Mouse (Mus musculus) layer of hippocampus, adult 9-10 months (tissue): ENCODE measurements around the gene Hal.
"Not testable (repeated sequence)": the region's sequence is repeated elsewhere in the genome, so short reads cannot be mapped to it uniquely, and the experiment has no call there.

ENCODE experiments used
- DNase-seq: peaks from one replicate; pipeline ENCODE4 v3.0.0; 2022; ENCODE audit warnings: low spot score

The Hal gene

GRCm38 (mm10) chr10:93517754-93518153, 29.2 kb downstream of the Hal start:
- no peak for DNase-seq

- DNase-seq, result no peak
These were observed 29.6 kb downstream of the Hal start for GRCm38 (mm10) chr10:93518186-93518585.

- no peak for DNase-seq
These were observed 30.1 kb downstream of the Hal start for GRCm38 (mm10) chr10:93518620-93519019.

- no peak for DNase-seq
These were observed 30.6 kb downstream of the Hal start for GRCm38 (mm10) chr10:93519159-93519558.

- DNase-seq, result no peak
These were observed 31.2 kb downstream of the Hal start for GRCm38 (mm10) chr10:93519756-93520155.

GRCm38 (mm10) chr10:93520994-93521393, 32.4 kb downstream of the Hal start:
- no peak for DNase-seq

GRCm38 (mm10) chr10:93525329-93525728, 36.8 kb downstream of the Hal start:
- DNase-seq, result no peak

- DNase-seq, result no peak
These were observed 49.7 kb downstream of the Hal start for GRCm38 (mm10) chr10:93538287-93538686.

GRCm38 (mm10) chr10:93538818-93539217, 50.2 kb downstream of the Hal start:
- no peak for DNase-seq

GRCm38 (mm10) chr10:93539775-93540430, 51.3 kb downstream of the Hal start, which contains the start of gene Amdhd1:
Gene Amdhd1, minus strand, starts transcription at chr10:93540033.
- DNase-seq, result no peak

GRCm38 (mm10) chr10:93540431-93541210, 52.1 kb downstream of the Hal start, which contains the start of gene Ccdc38:
Gene Ccdc38, plus strand, starts transcription at chr10:93540632.
- no peak for DNase-seq

GRCm38 (mm10) chr10:93541585-93541984, 53.0 kb downstream of the Hal start:
- no peak for DNase-seq

- DNase-seq, result no peak
These were observed 53.8 kb downstream of the Hal start for GRCm38 (mm10) chr10:93542356-93542755.

GRCm38 (mm10) chr10:93543176-93543575, 54.6 kb downstream of the Hal start:
- DNase-seq, result no peak

- DNase-seq, result no peak
These were observed 55.6 kb downstream of the Hal start for GRCm38 (mm10) chr10:93544172-93544571.

- DNase-seq, result no peak
These were observed 59.2 kb downstream of the Hal start for GRCm38 (mm10) chr10:93547741-93548270.

GRCm38 (mm10) chr10:93548991-93549390, 60.4 kb downstream of the Hal start:
- DNase-seq, result peak; percentile 52

GRCm38 (mm10) chr10:93549821-93550220, 61.3 kb downstream of the Hal start:
- no peak for DNase-seq

- no peak for DNase-seq
These were observed 64.0 kb downstream of the Hal start for GRCm38 (mm10) chr10:93552596-93552995.

- DNase-seq, result not testable (repeated sequence)
These were observed 69.4 kb downstream of the Hal start for GRCm38 (mm10) chr10:93557971-93558370.

- no peak for DNase-seq
These were observed 71.2 kb downstream of the Hal start for GRCm38 (mm10) chr10:93559786-93560185.

- no peak for DNase-seq
These were observed 76.0 kb downstream of the Hal start for GRCm38 (mm10) chr10:93564518-93565090.

- DNase-seq, result no peak
These were observed 78.5 kb downstream of the Hal start for GRCm38 (mm10) chr10:93567066-93567465.
